21 mouse cellular contexts compared by ENCODE assay signal in genomic region chr5:113630116-113630515, GRCm38 (mm10). TPM values are rescaled to one million over a fixed set of nuclear protein-coding genes. Genes with fewer than 3 reads are reported as not detected.
DNase-seq lines count a peak whose midpoint lies in the region; ATAC-seq and TF ChIP-seq lines count a peak whose summit lies in the region.
"Had no signal": no experiment of that assay in that cellular context is flagged by ENCODE, and none has a peak within 500 bp of the region (broad histone marks: within the 10 kb centered on the region; RNA-seq: fewer than 3 reads in every experiment).

No protein-coding gene starts in this region.

- no peak overlapping the region for H3K9ac ChIP-seq in forebrain, postnatal 0 days
- H3K9ac ChIP-seq in hindbrain, embryonic 11.5 days (ENCODE audit: low read depth, low read length): 0 out of 2 replicates have a peak overlapping the region, but pooled peaks have one; percentile 7
- no peak overlapping the region for H3K9ac ChIP-seq in hindbrain, embryonic 12.5 days
- H3K9ac ChIP-seq in lung, embryonic 16.5 days (ENCODE audit: low read length): no peak overlapping the region
- H3K9ac ChIP-seq: embryonic facial prominence, embryonic 13.5 days had no signal

- no peak for ATAC-seq in forebrain, postnatal 0 days
- ATAC-seq in hindbrain, embryonic 11.5 days (ENCODE audit: low FRiP score): no peak
- no peak for ATAC-seq in hindbrain, embryonic 12.5 days (ENCODE audit: low FRiP score)
- ATAC-seq in lung, embryonic 16.5 days (ENCODE audit: low read depth): no peak
- no peak for ATAC-seq in monocyte, adult 5-6 weeks (replicated peaks; ENCODE audit: insufficient number of reproducible peaks, low FRiP score, low TSS enrichment, poor library complexity, severe bottlenecking)
- ATAC-seq: CD4-positive, CD25-positive, alpha-beta regulatory T cell, adult 4 months; forebrain, embryonic 14.5 days; hindbrain, embryonic 16.5 days; inflammation-experienced regulatory T-cells, adult 6 months had no signal

- no peak overlapping the region for H3K4me3 ChIP-seq in forebrain, embryonic 10.5 days
- no peak overlapping the region for H3K4me3 ChIP-seq in forebrain, postnatal 0 days (ENCODE audit: low read depth, low read length)
- no peak overlapping the region for H3K4me3 ChIP-seq in hindbrain, embryonic 11.5 days (ENCODE audit: low read depth, low read length)
- H3K4me3 ChIP-seq in hindbrain, embryonic 12.5 days: no peak overlapping the region
- no peak overlapping the region for H3K4me3 ChIP-seq in lung, embryonic 16.5 days (ENCODE audit: low read length)
- H3K4me3 ChIP-seq: embryonic facial prominence, embryonic 13.5 days had no signal

- no peaks in the 10 kb centered on the region for H3K36me3 ChIP-seq in forebrain, embryonic 10.5 days (replicated peaks)
- no peaks in the 10 kb centered on the region for H3K36me3 ChIP-seq in forebrain, postnatal 0 days (ENCODE audit: insufficient read depth)
- H3K36me3 ChIP-seq in hindbrain, embryonic 11.5 days (ENCODE audit: control insufficient read depth, insufficient read depth, low read length): no peaks in the 10 kb centered on the region
- no peaks in the 10 kb centered on the region for H3K36me3 ChIP-seq in hindbrain, embryonic 12.5 days
- H3K36me3 ChIP-seq in lung, embryonic 16.5 days (ENCODE audit: control insufficient read depth, insufficient read depth, low read length): no peaks in the 10 kb centered on the region
- H3K36me3 ChIP-seq: embryonic facial prominence, embryonic 13.5 days; G1E had no signal

- DNase-seq in forebrain, embryonic 10.5 days (ENCODE audit: extremely low spot score, low spot score): no peak
- DNase-seq in forebrain, postnatal 0 days: no peak
- DNase-seq in hindbrain, embryonic 11.5 days (ENCODE audit: low spot score): no peak
- DNase-seq in lung, postnatal 14 days: no peak
- DNase-seq in lung, postnatal 10 days: peak; percentile 46
- DNase-seq: adrenal gland, postnatal 10 days; B cell, adult 2 months; cerebellum, adult 11 months; cerebellum, adult 8-10 months; gastrocnemius, postnatal 25 days; heart, postnatal 10 days; heart, postnatal 4 days had no signal

- TF ChIP-seq CTCF in forebrain, postnatal 0 days (IDR thresholded peaks at IDR 0.05; ENCODE audit: low read depth): no peak

- no peaks in the 10 kb centered on the region for H3K9me3 ChIP-seq in forebrain, embryonic 10.5 days
- no peaks in the 10 kb centered on the region for H3K9me3 ChIP-seq in forebrain, postnatal 0 days (ENCODE audit: low read length)
- no peaks in the 10 kb centered on the region for H3K9me3 ChIP-seq in hindbrain, embryonic 11.5 days (ENCODE audit: control insufficient read depth, low read length)
- no peaks in the 10 kb centered on the region for H3K9me3 ChIP-seq in hindbrain, embryonic 12.5 days (replicated peaks)
- H3K9me3 ChIP-seq in lung, embryonic 16.5 days (ENCODE audit: control insufficient read depth, low read length): no peaks in the 10 kb centered on the region
- H3K9me3 ChIP-seq: embryonic facial prominence, embryonic 13.5 days had no signal

- 78% methylated on average over 10 of the region's 10 CpGs for WGBS in forebrain, embryonic 10.5 days
- 73% methylated on average over 10 of the region's 10 CpGs for WGBS in forebrain, postnatal 0 days
- 67% methylated on average over 10 of the region's 10 CpGs for WGBS in hindbrain, embryonic 11.5 days
- 56% methylated on average over 10 of the region's 10 CpGs for WGBS in hindbrain, embryonic 12.5 days
- WGBS in lung, embryonic 16.5 days: 52% methylated on average over 10 of the region's 10 CpGs

- H3K4me1 ChIP-seq in forebrain, embryonic 10.5 days: peaks cover 47% of the 10 kb centered on the region
- 0 out of 2 replicates have a peak, but pooled peaks cover 3% of the 10 kb centered on the region for H3K4me1 ChIP-seq in forebrain, postnatal 0 days (ENCODE audit: insufficient read depth)
- no peaks in the 10 kb centered on the region; the same call in 1 of the 2 replicates for H3K4me1 ChIP-seq in hindbrain, embryonic 11.5 days (replicated peaks; ENCODE audit: control insufficient read depth, insufficient read depth, low read length)
- H3K4me1 ChIP-seq in hindbrain, embryonic 12.5 days: peaks cover 18% of the 10 kb centered on the region
- H3K4me1 ChIP-seq in lung, embryonic 16.5 days (replicated peaks; ENCODE audit: control insufficient read depth, insufficient read depth, low read length): peaks cover 61% of the 10 kb centered on the region

- H3K27me3 ChIP-seq in forebrain, embryonic 10.5 days (ENCODE audit: poor library complexity, severe bottlenecking): no peaks in the 10 kb centered on the region
- no peaks in the 10 kb centered on the region for H3K27me3 ChIP-seq in forebrain, postnatal 0 days (ENCODE audit: insufficient read depth, low read length)
- no peaks in the 10 kb centered on the region for H3K27me3 ChIP-seq in hindbrain, embryonic 11.5 days (ENCODE audit: control insufficient read depth, insufficient read depth, low read length)
- no peaks in the 10 kb centered on the region; the same call in 1 of the 2 replicates for H3K27me3 ChIP-seq in hindbrain, embryonic 12.5 days
- no peaks in the 10 kb centered on the region for H3K27me3 ChIP-seq in lung, embryonic 16.5 days (ENCODE audit: control insufficient read depth, insufficient read depth, low read depth, low read length)
- H3K27me3 ChIP-seq: embryonic facial prominence, embryonic 13.5 days had no signal

- H3K4me2 ChIP-seq in forebrain, postnatal 0 days (ENCODE audit: low read depth): no peak overlapping the region
- no peak overlapping the region for H3K4me2 ChIP-seq in hindbrain, embryonic 11.5 days (replicated peaks; ENCODE audit: low read depth, low read length)
- no peak overlapping the region for H3K4me2 ChIP-seq in hindbrain, embryonic 12.5 days (replicated peaks)
- H3K4me2 ChIP-seq in lung, embryonic 16.5 days (ENCODE audit: low read depth, low read length): no peak overlapping the region
- H3K4me2 ChIP-seq: embryonic facial prominence, embryonic 13.5 days had no signal

- peak overlapping the region; percentile 2; the same call in 1 of the 2 replicates for H3K27ac ChIP-seq in forebrain, embryonic 10.5 days
- H3K27ac ChIP-seq in forebrain, postnatal 0 days (ENCODE audit: low read depth, low read length): no peak overlapping the region
- H3K27ac ChIP-seq in hindbrain, embryonic 11.5 days (ENCODE audit: low read depth, low read length): no peak overlapping the region
- H3K27ac ChIP-seq in hindbrain, embryonic 12.5 days: no peak overlapping the region
- peak overlapping the region; percentile 29; the same call in 1 of the 2 replicates for H3K27ac ChIP-seq in lung, embryonic 16.5 days (ENCODE audit: low read length)
- H3K27ac ChIP-seq: embryonic facial prominence, embryonic 13.5 days had no signal

RNA-seq across cellular contexts. Expression of gene Cmklr1, which starts 20.1 kb away (rescaled TPM):
- polyA plus RNA-seq in forebrain, embryonic 10.5 days (2016; fragmentation: Nextera tagmentation; extraction: Ambion mirVana): 0.32 and 0.98 TPM in 2 replicates
- 0.92 and 2.7 TPM in 2 replicates for total RNA-seq in forebrain, postnatal 0 days (2014; rRNA removed)
- polyA plus RNA-seq in forebrain, postnatal 0 days (2015; fragmentation: Nextera tagmentation; extraction: Ambion mirVana): 0.72 and 1.4 TPM in 2 replicates
- polyA plus RNA-seq in hindbrain, embryonic 11.5 days (2014; fragmentation: Nextera tagmentation; extraction: Ambion mirVana): 1.1 and 3.1 TPM in 2 replicates
- 2.0 and 2.1 TPM in 2 replicates for polyA plus RNA-seq in hindbrain, embryonic 12.5 days (2016; fragmentation: Nextera tagmentation; extraction: Ambion mirVana)
- 14.0 and 17.9 TPM in 2 replicates for polyA plus RNA-seq in lung, embryonic 16.5 days (2015; fragmentation: Nextera tagmentation; extraction: Ambion mirVana)
- 15.8 to 84.7 TPM (median 20.2 TPM) in 3 replicates for total RNA-seq in monocyte, adult 5-6 weeks (2017)
- polyA plus RNA-seq: CD4-positive, CD25-positive, alpha-beta regulatory T cell, adult 4 months; G1E had no signal

Comparison
In these comparisons a context has a peak if more than half of its experiments do, and no peak if none do; other contexts are left out.
1. H3K27ac ChIP-seq: peak in forebrain, embryonic 10.5 days (single experiment) and lung, embryonic 16.5 days (single experiment); none in forebrain, postnatal 0 days (single experiment), hindbrain, embryonic 11.5 days (single experiment) and hindbrain, embryonic 12.5 days (single experiment).